In the genomic region with DNA sequence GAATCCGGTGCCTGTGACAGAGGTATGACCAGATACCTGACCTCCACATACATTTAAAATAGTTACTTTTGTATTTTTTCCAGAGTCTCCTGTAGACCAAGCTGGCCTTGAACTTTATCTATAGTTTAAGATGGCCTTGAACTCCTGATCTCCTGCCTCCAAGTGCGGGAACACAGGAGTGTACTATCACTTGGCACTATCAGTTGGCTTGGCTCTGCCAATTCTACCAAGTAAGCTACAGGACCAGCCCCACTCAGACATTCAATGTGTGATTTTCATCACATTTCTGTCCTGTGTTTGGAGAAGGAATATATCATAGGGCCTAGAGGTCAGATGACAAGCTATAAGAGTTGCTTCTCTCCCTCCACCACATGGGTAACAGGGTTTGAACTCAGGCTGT, we compare ENCODE assay signal across 1 mouse cellular context.
TF ChIP-seq lines count a peak whose summit lies in the region.

No protein-coding gene starts in this region.

TF ChIP-seq in myocyte, 11 proteins besides CTCF, POLR2A, EP300 and RAD21 (continued from another document):
- TF ChIP-seq MYOD1 (IDR thresholded peaks at IDR 0.05; ENCODE audit: control insufficient read depth in 1 of 3, insufficient read length in 2 of 3, low read depth in 2 of 3) (no peak), POLR2AphosphoS2 (IDR thresholded peaks at IDR 0.05; ENCODE audit: insufficient read length, low read depth) (no peak), E2F4 (IDR thresholded peaks at IDR 0.05; ENCODE audit: insufficient read depth) (no peak), REST (IDR thresholded peaks at IDR 0.05; ENCODE audit: insufficient read depth, insufficient read length) (no peak), MYOG (IDR thresholded peaks at IDR 0.05; ENCODE audit: control insufficient read depth in 1 of 3, insufficient read depth in 1 of 3, insufficient read length in 2 of 3, low read depth in 2 of 3) (no peak)
